Mouse (Mus musculus) bone marrow, adult 2 months (tissue): ENCODE data around the gene Lrmda.

Experiments
- CTCF ChIP-seq: fragments of 200-500 bp; IDR thresholded peaks from 2 replicates; pipeline ENCODE4 v1.5.1; 2011; ENCODE audit warnings: low read length, control low read depth; ENCODE audit not compliant: control insufficient read depth, insufficient read depth
- POLR2A ChIP-seq: fragments of 200-500 bp; IDR thresholded peaks from 2 replicates; pipeline ENCODE4 v1.6.1; 2011; ENCODE audit warnings: low read depth, mild to moderate bottlenecking, control low read depth, low read length, borderline replicate concordance; ENCODE audit not compliant: control insufficient read depth

DNA sequence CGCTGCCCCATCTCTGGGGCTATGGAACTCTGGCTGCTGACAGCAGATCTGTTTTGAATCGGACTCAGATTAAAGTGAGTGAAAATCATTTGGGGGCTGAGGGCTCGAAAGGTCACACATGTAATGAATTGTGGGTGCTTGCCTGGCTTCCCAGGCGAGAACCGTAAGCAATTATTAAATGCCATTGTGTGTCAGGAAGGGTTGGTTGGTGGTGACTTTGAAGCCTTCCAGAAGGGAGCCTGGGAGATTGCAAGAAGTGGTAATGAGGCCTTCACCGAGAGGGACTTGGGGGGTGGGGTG is 29.3 kb downstream of the Lrmda start:
- TF ChIP-seq CTCF (no peak), POLR2A (no peak)
